Mouse (Mus musculus) Patski (cell line): ENCODE results near the gene Ints13. TPM values are rescaled to one million over a fixed set of nuclear protein-coding genes. Genes with fewer than 3 reads are reported as not detected.

Experiments
- ATAC-seq: fragments of 100-300 bp; one replicate; pipeline ENCODE4 v1.8.0; 2021
- CTCF ChIA-PET: fragments of 350-600 bp; sonication (Branson Sonifier 250); formaldehyde crosslinking; loops from one replicate; lab custom pipeline; 2022; ENCODE audit warnings: inconsistent platforms; lab: Charles Lee
- POLR2A ChIA-PET: fragments of 350-600 bp; sonication (Branson Sonifier 250); formaldehyde crosslinking; loops from one replicate; lab custom pipeline; 2022; ENCODE audit warnings: antibody characterized with exemption, inconsistent platforms; lab: Charles Lee
- DNase-seq: peaks from one replicate; pipeline ENCODE4 v3.0.0-alpha.2; 2011; ENCODE audit warnings: low read depth, low spot score
- H3K27me3 ChIP-seq: fragments of 371-371 bp; one replicate; pipeline ENCODE4 v1.5.1; 2021
- CTCF ChIP-seq: fragments of 100-300 bp; IDR thresholded peaks from one replicate; pipeline ENCODE4 v1.5.1; 2021
- in situ Hi-C: fragments of 300-500 bp; cut with MboI; formaldehyde crosslinking; loops from 3 replicates; pipeline ENCODE4 v1.11.1; 2018; ENCODE audit warnings: low pct_unique_long_range_greater_than_20kb, mixed read lengths
- polyA plus RNA-seq: library from polyadenylated mRNA; unstranded; gene quantifications from one replicate; pipeline ENCODE4 v1.2.3, GENCODE M21; 2021

Gene Ints13
- 54.7 TPM for polyA plus RNA-seq

GRCm38 (mm10) chr6:146577310-146578109 lies at the start of gene Ints13:
Ints13 (minus strand) TSS chr6:146577835.
- no peaks in the 10 kb centered on the region for H3K27me3 ChIP-seq
- in situ Hi-C loops = no loop called here
- peak; percentile 88 for DNase-seq
- no peak for TF ChIP-seq CTCF
- POLR2A ChIA-PET = interaction anchor here (0.5 kb wide), 1 partner anchor 1520 kb away, joined by 3 read pairs; no protein-coding TSS in a partner anchor
- CTCF ChIA-PET = no interaction called here
- peak; percentile 89 for ATAC-seq

- no peak for DNase-seq
- in situ Hi-C loops = no loop called here
- no peak for TF ChIP-seq CTCF
- ATAC-seq = no peak
- no peaks in the 10 kb centered on the region for H3K27me3 ChIP-seq
- ChIA-PET CTCF (interaction anchor here (0.8 kb wide), 1 partner anchor 11 kb away, joined by 3 read pairs; no protein-coding TSS in a partner anchor), POLR2A (no interaction called here)
Measured at GRCm38 (mm10) chr6:146616670-146617069, 39.0 kb upstream of the Ints13 start.

GRCm38 (mm10) chr6:146615891-146616290 lies 38.3 kb upstream of the Ints13 start:
- no peak for ATAC-seq
- ChIA-PET POLR2A (no interaction called here), CTCF (interaction anchor here (0.8 kb wide), 1 partner anchor 12 kb away, joined by 3 read pairs; no protein-coding TSS in a partner anchor)
- TF ChIP-seq CTCF = no peak
- in situ Hi-C loops = no loop called here
- DNase-seq = no peak
- no peaks in the 10 kb centered on the region for H3K27me3 ChIP-seq

- ChIA-PET CTCF (no interaction called here), POLR2A (no interaction called here)
- no peak for TF ChIP-seq CTCF
- H3K27me3 ChIP-seq = no peaks in the 10 kb centered on the region
- ATAC-seq (no peak), DNase-seq (no peak)
- in situ Hi-C loops = no loop called here
Measured at GRCm38 (mm10) chr6:146614541-146614940, 36.9 kb upstream of the Ints13 start.

GRCm38 (mm10) chr6:146613907-146614306 lies 36.3 kb upstream of the Ints13 start:
- ChIA-PET POLR2A (no interaction called here), CTCF (no interaction called here)
- no peak for TF ChIP-seq CTCF

GRCm38 (mm10) chr6:146612736-146613135 lies 35.1 kb upstream of the Ints13 start:
- in situ Hi-C loops = no loop called here
- no peak for DNase-seq

More at GRCm38 (mm10) chr6:146613907-146614306, 36.3 kb upstream of the Ints13 start:
- DNase-seq (no peak), ATAC-seq (no peak)
- no peaks in the 10 kb centered on the region for H3K27me3 ChIP-seq
- in situ Hi-C loops = no loop called here

GRCm38 (mm10) chr6:146611897-146612296 lies 34.3 kb upstream of the Ints13 start:
- in situ Hi-C loops = no loop called here
- no peaks in the 10 kb centered on the region for H3K27me3 ChIP-seq
- POLR2A ChIA-PET = interaction anchor here (0.7 kb wide), 1 partner anchor 15 kb away, joined by 3 read pairs; no protein-coding TSS in a partner anchor
- DNase-seq (no peak), ATAC-seq (no peak)
- CTCF ChIA-PET = interaction anchor here (1.5 kb wide), 1 partner anchor 9 kb away, joined by 4 read pairs; no protein-coding TSS in a partner anchor
- no peak for TF ChIP-seq CTCF

More at GRCm38 (mm10) chr6:146612736-146613135, 35.1 kb upstream of the Ints13 start:
- no peak for TF ChIP-seq CTCF
- CTCF ChIA-PET = interaction anchor here (1.5 kb wide), 1 partner anchor 10 kb away, joined by 4 read pairs; no protein-coding TSS in a partner anchor
- no peak for ATAC-seq
- H3K27me3 ChIP-seq = no peaks in the 10 kb centered on the region
- POLR2A ChIA-PET = interaction anchor here (0.9 kb wide), 1 partner anchor 13 kb away, joined by 3 read pairs; no protein-coding TSS in a partner anchor

- POLR2A ChIA-PET = no interaction called here
- in situ Hi-C loops = no loop called here
Measured at GRCm38 (mm10) chr6:146611385-146611784, 33.8 kb upstream of the Ints13 start.

GRCm38 (mm10) chr6:146603651-146604050 lies 26.0 kb upstream of the Ints13 start:
- no peak for DNase-seq
- CTCF ChIA-PET = no interaction called here
- no peak for TF ChIP-seq CTCF

More at GRCm38 (mm10) chr6:146611385-146611784, 33.8 kb upstream of the Ints13 start:
- TF ChIP-seq CTCF = no peak
- H3K27me3 ChIP-seq = no peaks in the 10 kb centered on the region
- CTCF ChIA-PET = no interaction called here
- no peak for DNase-seq
- no peak for ATAC-seq

GRCm38 (mm10) chr6:146602601-146603000 lies 25.0 kb upstream of the Ints13 start:
- in situ Hi-C loops = no loop called here
- no peak for DNase-seq
- CTCF ChIA-PET = interaction anchor here (1.1 kb wide), 1 partner anchor 10 kb away, joined by 4 read pairs; no protein-coding TSS in a partner anchor

More at GRCm38 (mm10) chr6:146603651-146604050, 26.0 kb upstream of the Ints13 start:
- H3K27me3 ChIP-seq = no peaks in the 10 kb centered on the region
- no peak for ATAC-seq
- POLR2A ChIA-PET = no interaction called here
- in situ Hi-C loops = no loop called here

More at GRCm38 (mm10) chr6:146602601-146603000, 25.0 kb upstream of the Ints13 start:
- H3K27me3 ChIP-seq = no peaks in the 10 kb centered on the region
- TF ChIP-seq CTCF = no peak
- ATAC-seq = no peak
- POLR2A ChIA-PET = interaction anchor here (0.6 kb wide), 1 partner anchor 194 kb away, joined by 4 read pairs; no protein-coding TSS in a partner anchor
